Mouse (Mus musculus) limb, embryonic 13.5 days (tissue): ENCODE measurements around the gene Dbr1. TPM values are rescaled to one million over a fixed set of nuclear protein-coding genes. Genes with fewer than 3 reads are reported as not detected.

Experiments
- ATAC-seq: fragments of 200-750 bp; cut with Nextera tagmentation; 2 replicates; pipeline ENCODE4 v1.8.0; 2017; ENCODE audit warnings: low read depth, moderate number of reproducible peaks, moderate TSS enrichment; ENCODE audit not compliant: low FRiP score
- H3K27ac ChIP-seq: fragments of 300-500 bp; sonication (generic); 2 replicates; pipeline ENCODE4 v1.5.1; 2015; ENCODE audit warnings: inconsistent platforms, mild to moderate bottlenecking, moderate library complexity
- H3K27me3 ChIP-seq: fragments of 300-500 bp; sonication (generic); 2 replicates; pipeline ENCODE4 v1.6.1; 2015; ENCODE audit warnings: mild to moderate bottlenecking, inconsistent platforms
- H3K36me3 ChIP-seq: fragments of 300-500 bp; sonication (generic); 2 replicates; pipeline ENCODE4 v1.6.1; 2015; ENCODE audit warnings: inconsistent platforms, mild to moderate bottlenecking, moderate library complexity
- H3K4me1 ChIP-seq: fragments of 300-500 bp; sonication (generic); 2 replicates; pipeline ENCODE4 v1.6.1; 2015; ENCODE audit warnings: inconsistent platforms
- H3K4me2 ChIP-seq: fragments of 300-500 bp; sonication (generic); replicated peaks from 2 replicates; pipeline ENCODE4 v1.6.1; 2015; ENCODE audit warnings: inconsistent platforms, mild to moderate bottlenecking, moderate library complexity
- H3K4me3 ChIP-seq: fragments of 300-500 bp; sonication (generic); 2 replicates; pipeline ENCODE4 v1.5.1; 2015; ENCODE audit warnings: moderate library complexity, mild to moderate bottlenecking, inconsistent platforms
- H3K9ac ChIP-seq: fragments of 300-500 bp; sonication (generic); 2 replicates; pipeline ENCODE4 v1.6.1; 2015; ENCODE audit warnings: mild to moderate bottlenecking, inconsistent platforms
- H3K9me3 ChIP-seq: fragments of 300-500 bp; sonication (generic); 2 replicates; pipeline ENCODE4 v1.6.1; 2016; ENCODE audit warnings: inconsistent platforms
- WGBS: fragments of 180-500 bp; shearing (Covaris S2); methylation state at CpG from one replicate; pipeline ENCODE4 v1.1.7; 2015; 5-methylcytosine and 5-hydroxymethylcytosine counted together
- polyA plus RNA-seq: library from polyadenylated mRNA; unstranded; fragments of >200 nt; fragmentation: Nextera tagmentation; extraction: Ambion mirVana; gene quantifications from 2 replicates; pipeline ENCODE4 v1.2.1, GENCODE M21; 2015

Dbr1 gene
- polyA plus RNA-seq, 1 experiment from 2014 or later: 30.8 TPM

- H3K36me3 ChIP-seq: no peaks in the 10 kb centered on the region
- H3K27ac ChIP-seq: no peak overlapping the region
- H3K4me1 ChIP-seq: no peaks in the 10 kb centered on the region
- H3K9me3 ChIP-seq: no peaks in the 10 kb centered on the region
- WGBS: 57% methylated on average over 2 of the region's 2 CpGs
- no peak overlapping the region for H3K4me2 ChIP-seq
- no peak; the same call in 1 of the 2 replicates for ATAC-seq
- H3K27me3 ChIP-seq: no peaks in the 10 kb centered on the region
- no peak overlapping the region for H3K9ac ChIP-seq
- no peak overlapping the region for H3K4me3 ChIP-seq
Measured at GRCm38 (mm10) chr9:99622966-99623365, 47.4 kb downstream of the Dbr1 start.

- Histone ChIP-seq H3K4me2 (no peak overlapping the region), H3K9ac (no peak overlapping the region), H3K4me3 (no peak overlapping the region), H3K9me3 (no peaks in the 10 kb centered on the region), H3K36me3 (no peaks in the 10 kb centered on the region), H3K4me1 (peaks cover 6% of the 10 kb centered on the region; the same call in 1 of the 2 replicates), H3K27ac (no peak overlapping the region), H3K27me3 (no peaks in the 10 kb centered on the region)
- 78% methylated on average over 6 of the region's 6 CpGs for whole genome bisulfite sequencing
- no peak for ATAC-seq
Measured at GRCm38 (mm10) chr9:99624117-99624516, 48.5 kb downstream of the Dbr1 start.

- 56% methylated on average over 4 of the region's 4 CpGs for WGBS
- peaks cover 29% of the 10 kb centered on the region for H3K4me1 ChIP-seq
- H3K36me3 ChIP-seq: peaks cover 11% of the 10 kb centered on the region
- peak overlapping the region; percentile 66 for H3K4me3 ChIP-seq
- no peaks in the 10 kb centered on the region for H3K27me3 ChIP-seq
- peak overlapping the region; percentile 95 for H3K27ac ChIP-seq
- peak overlapping the region; percentile 84 for H3K4me2 ChIP-seq
- H3K9ac ChIP-seq: peak overlapping the region; percentile 80; the same call in 1 of the 2 replicates
- ATAC-seq: no peak
- H3K9me3 ChIP-seq: no peaks in the 10 kb centered on the region
Measured at GRCm38 (mm10) chr9:99628581-99628980, 53.0 kb downstream of the Dbr1 start.

GRCm38 (mm10) chr9:99629281-99630011 is 53.8 kb downstream of the Dbr1 start, which contains the start of gene Dzip1l:
Dzip1l (plus strand) TSS chr9:99629496.
- under 1% methylated on average over 44 of the region's 44 CpGs for WGBS
- Histone ChIP-seq H3K36me3 (peaks cover 18% of the 10 kb centered on the region), H3K9me3 (no peaks in the 10 kb centered on the region), H3K27ac (peak within 1 kb of the TSS; percentile 95), H3K27me3 (no peaks in the 10 kb centered on the region), H3K9ac (peak within 1 kb of the TSS; percentile 80), H3K4me1 (peaks cover 29% of the 10 kb centered on the region), H3K4me3 (peak within 1 kb of the TSS; percentile 66), H3K4me2 (peak within 1 kb of the TSS; percentile 84)
- ATAC-seq: peak; percentile 93

GRCm38 (mm10) chr9:99630071-99630470 is 54.5 kb downstream of the Dbr1 start:
- WGBS: 2% methylated on average over 11 of the region's 11 CpGs
- H3K27ac ChIP-seq: peak overlapping the region; percentile 95

GRCm38 (mm10) chr9:99630528-99631125 is 55.0 kb downstream of the Dbr1 start:
- Histone ChIP-seq H3K36me3 (peaks cover 30% of the 10 kb centered on the region), H3K27me3 (no peaks in the 10 kb centered on the region), H3K4me2 (peak overlapping the region; percentile 84), H3K4me1 (peaks cover 29% of the 10 kb centered on the region), H3K9ac (peak overlapping the region; percentile 80), H3K27ac (peak overlapping the region; percentile 95), H3K9me3 (no peaks in the 10 kb centered on the region), H3K4me3 (peak overlapping the region; percentile 66)
- no peak for ATAC-seq
- WGBS: 42% methylated on average over 9 of the region's 9 CpGs

More at GRCm38 (mm10) chr9:99630071-99630470, 54.5 kb downstream of the Dbr1 start:
- Histone ChIP-seq H3K4me2 (peak overlapping the region; percentile 84), H3K4me3 (peak overlapping the region; percentile 66), H3K36me3 (peaks cover 24% of the 10 kb centered on the region), H3K27me3 (no peaks in the 10 kb centered on the region), H3K9me3 (no peaks in the 10 kb centered on the region), H3K9ac (peak overlapping the region; percentile 80), H3K4me1 (peaks cover 29% of the 10 kb centered on the region)
- peak; percentile 21; the same call in 1 of the 2 replicates for ATAC-seq

GRCm38 (mm10) chr9:99631781-99632180 is 56.2 kb downstream of the Dbr1 start:
- peak overlapping the region; percentile 84 for H3K4me2 ChIP-seq
- H3K27ac ChIP-seq: no peak overlapping the region
- ATAC-seq: no peak
- H3K36me3 ChIP-seq: peaks cover 41% of the 10 kb centered on the region
- no peak overlapping the region for H3K4me3 ChIP-seq
- no peaks in the 10 kb centered on the region for H3K27me3 ChIP-seq
- H3K4me1 ChIP-seq: peaks cover 29% of the 10 kb centered on the region
- 39% methylated on average over 2 of the region's 2 CpGs for WGBS
- peak overlapping the region; percentile 35; the same call in 1 of the 2 replicates for H3K9ac ChIP-seq
- H3K9me3 ChIP-seq: no peaks in the 10 kb centered on the region

- no peak for ATAC-seq
- H3K4me1 ChIP-seq: peaks cover 29% of the 10 kb centered on the region
- H3K27ac ChIP-seq: no peak overlapping the region
- WGBS: 66% methylated on average over 8 of the region's 8 CpGs
- H3K27me3 ChIP-seq: no peaks in the 10 kb centered on the region
- H3K9me3 ChIP-seq: no peaks in the 10 kb centered on the region
- H3K9ac ChIP-seq: no peak overlapping the region
- peaks cover 46% of the 10 kb centered on the region for H3K36me3 ChIP-seq
- H3K4me3 ChIP-seq: no peak overlapping the region
- H3K4me2 ChIP-seq: peak overlapping the region; percentile 84
Measured at GRCm38 (mm10) chr9:99632264-99632663, 56.7 kb downstream of the Dbr1 start.

Other genes with a start within 250 kb of the Dbr1 start
- gene Esyt3, start 217.2 kb upstream of the Dbr1 start, polyA plus RNA-seq: 0.45 and 0.60 TPM in 2 replicates
- 25.8 and 29.6 TPM in 2 replicates for gene Mras, start 138.4 kb upstream of the Dbr1 start, polyA plus RNA-seq
- not detected in 2 replicates for gene Nme9, start 124.3 kb upstream of the Dbr1 start, polyA plus RNA-seq
- gene Armc8, start 6.9 kb upstream of the Dbr1 start, polyA plus RNA-seq: 21.0 and 23.7 TPM in 2 replicates
- not detected in 2 replicates for gene A4gnt, start 36.7 kb downstream of the Dbr1 start, polyA plus RNA-seq
- 24.5 and 26.1 TPM in 2 replicates for gene Dzip1l, start 53.7 kb downstream of the Dbr1 start, polyA plus RNA-seq
- gene Cldn18, start 141.5 kb downstream of the Dbr1 start, polyA plus RNA-seq: not detected in 2 replicates